Mouse (Mus musculus) frontal cortex, postnatal 10 days (tissue): ENCODE measurements around the gene Syne1.
A peak's percentile ranks its signal among the peaks of the same experiment; 100 is the strongest.

Source experiments
- DNase-seq, 2 experiments: peaks; one replicate each; pipeline ENCODE4 v3.0.0; 2022; ENCODE audit warnings: low spot score in 2 of 2, mixed read lengths in 1 of 2

Syne1 gene

GRCm38 (mm10) chr10:5551382-5551781, at the start of gene Syne1:
Syne1 (minus strand) TSS chr10:5551482.
- no peak for DNase-seq

- peak; percentile 12 to 61 for DNase-seq
These were observed 48.8 kb upstream of the Syne1 start for GRCm38 (mm10) chr10:5600123-5600522.

GRCm38 (mm10) chr10:5596559-5596958, 45.3 kb upstream of the Syne1 start:
- no peak for DNase-seq

GRCm38 (mm10) chr10:5594457-5594856, 43.2 kb upstream of the Syne1 start:
- DNase-seq: no peak

GRCm38 (mm10) chr10:5593464-5593863, 42.2 kb upstream of the Syne1 start, which contains the start of gene Myct1:
Myct1 (plus strand) TSS chr10:5593775.
- DNase-seq: no peak

- no peak for DNase-seq
These were observed 40.7 kb upstream of the Syne1 start for GRCm38 (mm10) chr10:5591996-5592395.

- DNase-seq: no peak
These were observed 39.8 kb upstream of the Syne1 start for GRCm38 (mm10) chr10:5591061-5591460.

- DNase-seq: no peak
These were observed 22.0 kb upstream of the Syne1 start for GRCm38 (mm10) chr10:5573328-5573727.

- DNase-seq: no peak
These were observed 20.1 kb upstream of the Syne1 start for GRCm38 (mm10) chr10:5571332-5571731.

- no peak for DNase-seq
These were observed 18.8 kb upstream of the Syne1 start for GRCm38 (mm10) chr10:5570059-5570458.

GRCm38 (mm10) chr10:5568991-5569390, 17.7 kb upstream of the Syne1 start:
- DNase-seq: no peak

- DNase-seq: no peak
These were observed 10.4 kb upstream of the Syne1 start for GRCm38 (mm10) chr10:5561706-5562105.

- no peak for DNase-seq
These were observed 9.2 kb upstream of the Syne1 start for GRCm38 (mm10) chr10:5560526-5560925.

- DNase-seq: no peak
These were observed 7.5 kb upstream of the Syne1 start for GRCm38 (mm10) chr10:5558808-5559207.

- peak; percentile 9 to 21 for DNase-seq
These were observed 3.7 kb upstream of the Syne1 start for GRCm38 (mm10) chr10:5554941-5555340.

- DNase-seq: peak; percentile 43 to 53
These were observed 887 bp downstream of the Syne1 start for GRCm38 (mm10) chr10:5550168-5551021.

GRCm38 (mm10) chr10:5549871-5550167, 1.5 kb downstream of the Syne1 start:
- no peak for DNase-seq

- DNase-seq: no peak
These were observed 2.6 kb downstream of the Syne1 start for GRCm38 (mm10) chr10:5548651-5549050.

- no peak for DNase-seq
These were observed 3.5 kb downstream of the Syne1 start for GRCm38 (mm10) chr10:5547769-5548168.

GRCm38 (mm10) chr10:5546428-5546827, 4.9 kb downstream of the Syne1 start:
- no peak for DNase-seq

GRCm38 (mm10) chr10:5528284-5528683, 23.0 kb downstream of the Syne1 start:
- DNase-seq: peak in 1 of 2 experiments; percentile 14

- DNase-seq: no peak
These were observed 23.6 kb downstream of the Syne1 start for GRCm38 (mm10) chr10:5527634-5528033.

GRCm38 (mm10) chr10:5522904-5523303, 28.4 kb downstream of the Syne1 start:
- no peak for DNase-seq

- no peak for DNase-seq
These were observed 29.0 kb downstream of the Syne1 start for GRCm38 (mm10) chr10:5522276-5522675.
